Mouse (Mus musculus): Measurements from ENCODE around the gene Scarf2. TPM values are rescaled to one million over a fixed set of nuclear protein-coding genes. Genes with fewer than 3 reads are reported as not detected.

Scarf2 gene
- polyA plus RNA-seq, 1 experiment, result 2.5 TPM

GRCm38 (mm10) chr16:17830385-17831178, 33.5 kb downstream of the Scarf2 start:
- no peaks in the 10 kb centered on the region for H3K4me1 ChIP-seq (ENCODE audit: control insufficient read depth, insufficient read depth, low read length)
- TF ChIP-seq POLR2A (IDR thresholded peaks at IDR 0.05; ENCODE audit: borderline replicate concordance, control insufficient read depth, low read depth, low read length) (no peak), CTCF (IDR thresholded peaks at IDR 0.05; ENCODE audit: control insufficient read depth, insufficient read depth, low read length) (no peak)
- WGBS, result 73% methylated on average over 10 of the region's 10 CpGs
- H3K4me3 ChIP-seq (replicated peaks; ENCODE audit: control insufficient read depth, low read depth, low read length), result no peak overlapping the region
- no peak overlapping the region for H3K27ac ChIP-seq (ENCODE audit: control insufficient read depth, insufficient read depth, low read depth, low read length, poor library complexity)

GRCm38 (mm10) chr16:17831781-17832180, 34.7 kb downstream of the Scarf2 start:
- TF ChIP-seq CTCF (IDR thresholded peaks at IDR 0.05; ENCODE audit: control insufficient read depth, insufficient read depth, low read length) (0 out of 2 replicates have a peak, but pooled peaks have one; percentile 5), POLR2A (IDR thresholded peaks at IDR 0.05; ENCODE audit: borderline replicate concordance, control insufficient read depth, low read depth, low read length) (no peak)
- no peaks in the 10 kb centered on the region for H3K4me1 ChIP-seq (ENCODE audit: control insufficient read depth, insufficient read depth, low read length)
- H3K4me3 ChIP-seq (replicated peaks; ENCODE audit: control insufficient read depth, low read depth, low read length), result no peak overlapping the region
- no peak overlapping the region for H3K27ac ChIP-seq (ENCODE audit: control insufficient read depth, insufficient read depth, low read depth, low read length, poor library complexity)
- 17% methylated on average over 11 of the region's 11 CpGs for WGBS

- no peak for TF ChIP-seq POLR2A (IDR thresholded peaks at IDR 0.05; ENCODE audit: borderline replicate concordance, control insufficient read depth, low read depth, low read length)
- no peak for TF ChIP-seq CTCF (IDR thresholded peaks at IDR 0.05; ENCODE audit: control insufficient read depth, insufficient read depth, low read length)
- no peak within 1 kb of the TSS for H3K27ac ChIP-seq (ENCODE audit: control insufficient read depth, insufficient read depth, low read depth, low read length, poor library complexity)
- H3K4me1 ChIP-seq (ENCODE audit: control insufficient read depth, insufficient read depth, low read length), result no peaks in the 10 kb centered on the region
- 37% methylated on average over 7 of the region's 7 CpGs for WGBS
- no peak within 1 kb of the TSS for H3K4me3 ChIP-seq (replicated peaks; ENCODE audit: control insufficient read depth, low read depth, low read length)
Observed at GRCm38 (mm10) chr16:17832821-17833220, 35.7 kb downstream of the Scarf2 start, which contains the start of gene B830017H08Rik. Gene B830017H08Rik (plus strand): TSS chr16:17833121.

- Histone ChIP-seq H3K4me1 (ENCODE audit: control insufficient read depth, insufficient read depth, low read length) (no peaks in the 10 kb centered on the region), H3K4me3 (replicated peaks; ENCODE audit: control insufficient read depth, low read depth, low read length) (no peak overlapping the region), H3K27ac (ENCODE audit: control insufficient read depth, insufficient read depth, low read depth, low read length, poor library complexity) (no peak overlapping the region)
- TF ChIP-seq POLR2A (IDR thresholded peaks at IDR 0.05; ENCODE audit: borderline replicate concordance, control insufficient read depth, low read depth, low read length), result no peak
- under 1% methylated on average over 36 of the region's 37 CpGs for WGBS
Observed at GRCm38 (mm10) chr16:17833321-17833680, 36.2 kb downstream of the Scarf2 start.

DNA sequence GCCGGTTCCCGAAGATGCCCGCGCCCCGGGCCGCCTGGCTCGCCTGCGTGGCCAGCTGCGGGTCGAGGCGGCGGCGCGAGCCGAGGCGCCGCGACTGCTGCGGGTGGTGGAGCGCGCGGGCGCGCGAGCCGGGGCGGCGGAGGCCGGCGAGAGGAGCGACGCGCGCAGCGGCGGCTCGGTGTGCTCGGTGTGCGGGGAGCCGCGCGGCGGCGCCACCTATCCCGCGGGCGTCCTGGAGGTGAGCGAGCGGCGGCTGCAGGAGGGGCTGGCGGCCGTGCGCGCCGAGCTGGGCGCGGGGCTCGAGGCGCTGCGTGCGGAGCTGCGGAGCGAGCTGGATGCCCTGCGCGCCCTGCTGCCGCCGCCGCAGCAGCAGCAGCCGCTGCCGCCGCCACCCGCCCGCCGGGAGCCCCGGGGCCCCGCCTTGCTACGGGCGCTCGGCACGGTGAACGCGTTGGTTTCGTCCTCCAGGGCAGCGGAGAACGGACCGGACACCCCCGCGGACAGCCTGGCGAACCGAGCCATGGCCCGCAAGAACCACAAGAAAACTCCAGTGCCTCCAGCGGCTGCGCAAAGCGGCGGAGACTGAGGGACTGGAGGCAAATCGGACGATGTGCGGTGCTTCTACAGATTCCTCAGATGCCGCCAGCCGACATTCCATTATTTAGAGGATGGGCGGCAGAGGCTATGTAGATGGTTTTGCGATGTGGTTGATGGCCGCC, 36.8 kb downstream of the Scarf2 start:
- no peak overlapping the region for H3K4me3 ChIP-seq (replicated peaks; ENCODE audit: control insufficient read depth, low read depth, low read length)
- TF ChIP-seq CTCF (IDR thresholded peaks at IDR 0.05; ENCODE audit: control insufficient read depth, insufficient read depth, low read length), result no peak
- no peak for TF ChIP-seq POLR2A (IDR thresholded peaks at IDR 0.05; ENCODE audit: borderline replicate concordance, control insufficient read depth, low read depth, low read length)
- WGBS, result 4% methylated on average over 103 of the region's 103 CpGs
- no peaks in the 10 kb centered on the region for H3K4me1 ChIP-seq (ENCODE audit: control insufficient read depth, insufficient read depth, low read length)
- H3K27ac ChIP-seq (ENCODE audit: control insufficient read depth, insufficient read depth, low read depth, low read length, poor library complexity), result no peak overlapping the region

DNA sequence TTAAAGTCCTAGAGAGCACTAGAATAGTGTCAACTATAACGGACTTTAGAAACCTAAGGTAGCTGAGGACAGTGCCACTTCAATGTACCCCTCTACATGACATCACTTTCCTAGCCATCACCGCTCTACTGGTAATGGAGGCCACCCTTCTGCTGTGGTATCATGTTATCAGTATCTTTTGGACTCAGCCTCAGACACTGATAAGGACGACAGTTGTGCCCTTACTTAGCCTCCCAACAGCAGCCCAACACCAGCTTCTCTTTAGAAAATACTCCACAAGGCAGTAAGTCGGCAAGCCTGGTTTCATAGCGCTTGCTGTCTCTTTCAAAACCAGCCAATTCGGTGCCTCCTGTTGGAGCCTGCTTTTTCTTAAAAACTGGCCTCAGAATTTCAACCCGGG, 37.5 kb downstream of the Scarf2 start:
- no peak overlapping the region for H3K27ac ChIP-seq (ENCODE audit: control insufficient read depth, insufficient read depth, low read depth, low read length, poor library complexity)
- TF ChIP-seq CTCF (IDR thresholded peaks at IDR 0.05; ENCODE audit: control insufficient read depth, insufficient read depth, low read length), result no peak
- TF ChIP-seq POLR2A (IDR thresholded peaks at IDR 0.05; ENCODE audit: borderline replicate concordance, control insufficient read depth, low read depth, low read length), result no peak
- no peaks in the 10 kb centered on the region for H3K4me1 ChIP-seq (ENCODE audit: control insufficient read depth, insufficient read depth, low read length)
- 40% methylated on average over 7 of the region's 7 CpGs for WGBS
- no peak overlapping the region for H3K4me3 ChIP-seq (replicated peaks; ENCODE audit: control insufficient read depth, low read depth, low read length)

DNA sequence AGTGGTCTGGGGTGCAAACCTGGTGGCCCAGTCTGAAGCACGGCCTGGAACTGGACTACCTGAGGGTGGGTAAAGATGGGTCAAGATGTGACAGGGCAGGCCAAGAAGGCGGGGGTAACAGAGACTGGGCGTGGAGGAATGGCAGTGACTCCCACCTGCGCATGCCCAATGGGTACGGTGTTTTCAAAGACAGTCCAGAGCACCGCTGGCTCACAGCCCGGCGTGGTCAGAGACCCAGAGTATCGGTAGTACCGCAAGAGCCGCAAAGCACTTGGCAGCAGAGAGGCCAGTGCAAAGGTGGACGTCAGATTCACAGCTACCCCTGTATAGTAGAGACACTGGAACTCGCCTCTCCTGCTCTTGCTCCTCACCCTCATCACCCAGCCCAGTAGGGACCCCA, 38.4 kb downstream of the Scarf2 start:
- WGBS, result 41% methylated on average over 13 of the region's 13 CpGs
- no peak overlapping the region for H3K4me3 ChIP-seq (replicated peaks; ENCODE audit: control insufficient read depth, low read depth, low read length)
- H3K4me1 ChIP-seq (ENCODE audit: control insufficient read depth, insufficient read depth, low read length), result no peaks in the 10 kb centered on the region
- no peak overlapping the region for H3K27ac ChIP-seq (ENCODE audit: control insufficient read depth, insufficient read depth, low read depth, low read length, poor library complexity)
- TF ChIP-seq CTCF (IDR thresholded peaks at IDR 0.05; ENCODE audit: control insufficient read depth, insufficient read depth, low read length) (no peak), POLR2A (IDR thresholded peaks at IDR 0.05; ENCODE audit: borderline replicate concordance, control insufficient read depth, low read depth, low read length) (no peak)

GRCm38 (mm10) chr16:17838051-17838450, 41.0 kb downstream of the Scarf2 start, which contains the start of gene Car15:
Gene Car15 (minus strand): TSS chr16:17838364.
- no peak within 1 kb of the TSS for H3K27ac ChIP-seq (ENCODE audit: control insufficient read depth, insufficient read depth, low read depth, low read length, poor library complexity)
- WGBS, result 70% methylated on average over 6 of the region's 6 CpGs
- TF ChIP-seq POLR2A (IDR thresholded peaks at IDR 0.05; ENCODE audit: borderline replicate concordance, control insufficient read depth, low read depth, low read length) (no peak), CTCF (IDR thresholded peaks at IDR 0.05; ENCODE audit: control insufficient read depth, insufficient read depth, low read length) (no peak)
- no peak within 1 kb of the TSS for H3K4me3 ChIP-seq (replicated peaks; ENCODE audit: control insufficient read depth, low read depth, low read length)
- H3K4me1 ChIP-seq (ENCODE audit: control insufficient read depth, insufficient read depth, low read length), result no peaks in the 10 kb centered on the region

Measured in bone marrow, adult 2 months (tissue).